Mouse (Mus musculus): ENCODE data around the gene Ces2c.
"Not testable (repeated sequence)": the region's sequence is repeated elsewhere in the genome, so short reads cannot be mapped to it uniquely, and the experiment has no call there.

The Ces2c gene

GRCm38 (mm10) chr8:104846831-104847230, at the start of gene Ces2c:
Gene Ces2c, plus strand, starts transcription at chr8:104847068.
- no peak for DNase-seq (ENCODE audit: low spot score)

- DNase-seq (ENCODE audit: low spot score) = no peak
Measured at GRCm38 (mm10) chr8:104799385-104799784, 47.5 kb upstream of the Ces2c start.

GRCm38 (mm10) chr8:104806127-104806526, 40.7 kb upstream of the Ces2c start:
- no peak for DNase-seq (ENCODE audit: low spot score)

- no peak for DNase-seq (ENCODE audit: low spot score)
Measured at GRCm38 (mm10) chr8:104808542-104809413, 38.1 kb upstream of the Ces2c start.

GRCm38 (mm10) chr8:104809436-104809835, 37.4 kb upstream of the Ces2c start:
- no peak for DNase-seq (ENCODE audit: low spot score)

GRCm38 (mm10) chr8:104826912-104827311, 20.0 kb upstream of the Ces2c start:
- DNase-seq (ENCODE audit: low spot score) = peak; percentile 16

- DNase-seq (ENCODE audit: low spot score) = no peak
Measured at GRCm38 (mm10) chr8:104828221-104828620, 18.6 kb upstream of the Ces2c start.

- DNase-seq (ENCODE audit: low spot score) = no peak
Measured at GRCm38 (mm10) chr8:104831440-104831839, 15.4 kb upstream of the Ces2c start, which contains the start of gene Ces2b. Gene Ces2b, plus strand, starts transcription at chr8:104831572.

- DNase-seq (ENCODE audit: low spot score) = no peak
Measured at GRCm38 (mm10) chr8:104841360-104842078, 5.3 kb upstream of the Ces2c start.

GRCm38 (mm10) chr8:104847741-104848462, 1.0 kb downstream of the Ces2c start:
- no peak for DNase-seq (ENCODE audit: low spot score)

- not testable (repeated sequence) for DNase-seq (ENCODE audit: low spot score)
Measured at GRCm38 (mm10) chr8:104866844-104867531, 20.1 kb downstream of the Ces2c start.

GRCm38 (mm10) chr8:104868876-104869275, 22.0 kb downstream of the Ces2c start:
- DNase-seq (ENCODE audit: low spot score) = not testable (repeated sequence)

- DNase-seq (ENCODE audit: low spot score) = not testable (repeated sequence)
Measured at GRCm38 (mm10) chr8:104886223-104886926, 39.5 kb downstream of the Ces2c start.

- DNase-seq (ENCODE audit: low spot score) = no peak
Measured at GRCm38 (mm10) chr8:104901746-104902145, 54.9 kb downstream of the Ces2c start.

All from lung, postnatal 25 days (tissue).